Mouse (Mus musculus) hematopoietic multipotent progenitor cell, adult 10-12 weeks (in vitro differentiated cells): Measurements from ENCODE around the gene Ypel3. TPM values are rescaled to one million over a fixed set of nuclear protein-coding genes. Genes with fewer than 3 reads are reported as not detected.

Experiments used
- polyA plus RNA-seq: library from polyadenylated mRNA; stranded (reverse); fragments of >175 nt; gene quantifications from 2 replicates; pipeline ENCODE4 v1.2.3, GENCODE M21; 2012; ENCODE audit warnings: low replicate concordance

The Ypel3 gene
- 614 and 1,558 TPM in 2 replicates for polyA plus RNA-seq

GRCm38 (mm10) chr7:126776598-126777057 lies at the start of gene Ypel3:
Gene Ypel3 (plus strand): TSS chr7:126776955.

DNA sequence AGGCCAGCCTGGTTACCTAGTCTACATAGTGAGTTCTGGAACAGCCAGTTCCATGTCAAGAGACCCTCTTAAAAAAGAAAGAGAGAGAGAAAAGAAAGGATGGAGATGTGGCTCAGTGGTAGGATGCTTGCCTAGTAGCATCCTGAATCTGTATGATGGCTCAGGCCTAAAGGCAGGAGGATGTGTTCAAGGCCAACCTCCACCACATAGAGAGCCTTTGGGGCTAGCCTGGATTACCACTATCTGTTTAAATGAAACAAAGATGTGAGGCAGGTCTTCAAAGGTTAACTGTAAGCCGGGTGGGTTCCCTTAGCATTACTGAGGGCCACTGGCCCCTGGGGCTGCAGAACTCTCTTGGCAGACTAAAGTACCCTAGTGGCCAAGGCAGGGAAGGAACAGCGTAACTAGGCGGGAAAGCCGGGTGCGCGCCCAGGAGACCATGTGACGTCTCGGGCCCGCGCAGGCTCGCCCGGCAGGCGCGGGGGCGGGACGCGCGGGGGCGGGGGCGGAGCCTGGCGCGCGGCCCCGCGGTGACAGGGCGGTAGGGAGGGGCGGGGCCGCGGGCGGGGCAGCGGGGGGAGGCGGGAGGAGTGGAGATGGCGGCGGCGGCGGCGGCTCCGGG lies 17.6 kb upstream of the Ypel3 start, which contains the start of gene Mapk3:
TSS of gene Mapk3 (plus strand) at position 552 of the 622 bp plus-strand sequence.

DNA sequence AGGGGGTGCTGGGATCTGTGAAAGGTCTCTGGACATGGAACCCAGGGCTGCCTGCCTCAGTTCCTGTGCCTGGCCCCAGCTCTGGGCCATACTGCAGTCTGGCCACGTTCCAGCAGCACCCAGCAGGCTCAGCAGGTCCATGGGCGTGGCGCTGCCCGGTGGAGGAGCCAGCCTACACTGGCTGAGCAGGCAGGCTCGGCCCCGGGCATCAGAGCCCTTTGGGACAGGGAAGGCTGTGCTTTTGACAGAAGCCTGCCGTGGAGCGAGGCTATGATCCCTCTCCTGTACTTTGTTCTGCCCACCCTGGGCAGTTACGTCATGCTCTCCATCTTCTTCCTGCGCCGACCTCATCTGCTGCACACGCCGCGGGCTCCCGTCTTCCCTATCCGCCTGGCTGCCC lies 10.6 kb upstream of the Ypel3 start, which contains the start of gene Gdpd3:
TSS of gene Gdpd3 (plus strand) at position 134 of the 400 bp plus-strand sequence.

DNA sequence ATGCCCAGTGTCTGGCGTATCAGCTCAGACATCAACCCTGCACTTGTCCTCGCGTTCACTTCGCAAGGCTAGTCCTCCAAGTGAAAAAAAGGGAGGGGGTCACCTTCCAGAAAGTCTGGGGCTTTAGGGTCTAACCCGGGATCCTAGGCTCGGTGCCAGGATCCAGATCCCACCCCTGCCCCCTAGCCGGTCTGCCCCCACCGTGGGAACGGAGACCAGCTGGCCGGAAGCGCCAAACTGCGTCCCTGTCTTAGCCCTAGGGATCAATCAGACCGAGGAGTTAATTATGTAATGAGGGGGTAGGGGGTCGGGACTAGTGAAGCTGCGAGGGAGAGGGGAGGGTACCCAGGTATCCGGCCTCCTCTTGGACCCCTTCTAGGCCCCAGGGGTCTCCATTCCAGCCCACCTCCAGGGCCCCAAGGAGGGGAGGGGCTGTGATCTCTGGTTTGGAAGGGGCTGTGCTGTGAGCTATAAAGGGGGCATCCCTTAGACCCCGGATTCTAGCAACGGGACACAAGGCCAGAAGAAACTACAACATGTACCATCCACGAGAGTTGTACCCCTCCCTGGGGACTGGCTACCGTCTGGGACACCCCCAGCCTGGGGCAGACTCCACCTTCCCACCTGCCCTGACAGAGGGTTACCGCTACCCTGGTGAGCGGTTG lies 4.3 kb downstream of the Ypel3 start, which contains the start of gene Tbx6:
TSS of gene Tbx6 (plus strand) at position 513 of the 665 bp plus-strand sequence.

DNA sequence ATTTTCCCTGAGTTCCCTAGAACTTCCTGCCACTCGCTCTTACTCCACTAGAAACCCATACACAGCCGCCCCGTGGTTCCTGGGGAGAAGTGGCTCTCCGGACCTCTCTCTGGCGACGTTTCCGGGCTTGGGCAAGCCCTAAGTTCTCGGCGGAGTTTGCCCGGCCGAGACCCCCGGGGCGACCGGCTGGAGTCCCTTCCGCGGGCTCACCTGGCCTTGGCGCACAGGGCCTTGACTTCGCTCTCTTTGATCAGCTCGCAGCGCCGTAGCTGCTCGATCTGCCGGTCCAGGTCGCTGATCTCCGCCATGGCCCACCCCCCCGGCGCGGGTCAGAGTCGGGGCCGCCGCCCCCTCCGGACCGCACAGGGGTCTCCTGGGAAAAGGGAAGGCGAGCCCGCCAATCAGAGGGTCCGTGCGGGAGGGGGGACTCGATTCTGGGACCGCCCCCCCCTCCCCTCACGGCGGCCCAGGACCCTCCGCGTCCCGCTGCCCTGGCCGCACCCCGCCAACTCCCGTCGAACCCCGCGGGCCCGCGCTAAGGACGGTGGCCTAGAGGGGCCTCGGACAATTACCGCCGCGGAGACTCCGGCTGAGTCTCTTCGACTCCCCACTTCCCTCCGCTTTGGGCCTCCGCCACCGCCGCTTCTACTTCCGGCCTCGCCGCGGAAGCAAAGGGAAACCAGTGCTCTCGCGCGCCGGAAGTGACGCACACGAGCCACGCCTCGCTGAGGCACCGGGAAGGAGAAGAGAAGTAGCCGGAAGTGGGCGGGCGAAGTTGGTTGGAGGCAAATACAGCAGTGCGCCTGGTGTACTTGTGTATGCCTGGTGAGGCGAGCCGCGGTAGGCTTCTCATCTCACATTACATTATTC lies 15.3 kb downstream of the Ypel3 start, which contains the start of gene Ppp4c:
TSS of gene Ppp4c (minus strand) at position 646 of the 870 bp plus-strand sequence.

GRCm38 (mm10) chr7:126797411-126798126 lies 20.8 kb downstream of the Ypel3 start, which contains the start of gene Fam57b:
Gene Fam57b (plus strand): TSS chr7:126797668.

Other genes starting within 250 kb of the Ypel3 start
- gene Eif3c, start 210.5 kb upstream of the Ypel3 start, polyA plus RNA-seq = 43.4 and 50.0 TPM in 2 replicates
- gene Apobr, start 192.0 kb upstream of the Ypel3 start, polyA plus RNA-seq = 69.9 and 145 TPM in 2 replicates
- gene Cln3, start 191.1 kb upstream of the Ypel3 start, polyA plus RNA-seq = 26.8 and 44.7 TPM in 2 replicates
- 1.3 TPM in 2 replicates for gene Il27, start 182.0 kb upstream of the Ypel3 start, polyA plus RNA-seq
- gene Nupr1, start 146.1 kb upstream of the Ypel3 start, polyA plus RNA-seq = 4.9 and 6.8 TPM in 2 replicates
- gene Sgf29, start 127.6 kb upstream of the Ypel3 start, polyA plus RNA-seq = 27.1 and 73.0 TPM in 2 replicates
- 0.25 and 2.0 TPM in 2 replicates for gene Sult1a1, start 100.5 kb upstream of the Ypel3 start, polyA plus RNA-seq
- 85.0 and 156 TPM in 2 replicates for gene Bola2, start 81.6 kb upstream of the Ypel3 start, polyA plus RNA-seq
- 3.1 and 7.3 TPM in 2 replicates for gene Slx1b, start 81.2 kb upstream of the Ypel3 start, polyA plus RNA-seq
- 2,019 and 2,208 TPM in 2 replicates for gene Coro1a, start 69.2 kb upstream of the Ypel3 start, polyA plus RNA-seq
- 116 and 131 TPM in 2 replicates for gene Mapk3, start 17.4 kb upstream of the Ypel3 start, polyA plus RNA-seq
- gene Gdpd3, start 10.6 kb upstream of the Ypel3 start, polyA plus RNA-seq = 2.9 and 4.6 TPM in 2 replicates
- gene Tbx6, start 4.5 kb downstream of the Ypel3 start, polyA plus RNA-seq = 20.6 and 32.8 TPM in 2 replicates
- 144 and 186 TPM in 2 replicates for gene Ppp4c, start 15.5 kb downstream of the Ypel3 start, polyA plus RNA-seq
- 0.18 TPM in 1 of 2 replicates, not detected in the other for gene Fam57b, start 20.7 kb downstream of the Ypel3 start, polyA plus RNA-seq
- not detected in 2 replicates for gene 4930451I11Rik, start 54.7 kb downstream of the Ypel3 start, polyA plus RNA-seq
- gene Doc2a, start 70.5 kb downstream of the Ypel3 start, polyA plus RNA-seq = not detected in 2 replicates
- 46.3 and 48.6 TPM in 2 replicates for gene Hirip3, start 85.0 kb downstream of the Ypel3 start, polyA plus RNA-seq
- 411 and 521 TPM in 2 replicates for gene Ino80e, start 85.4 kb downstream of the Ypel3 start, polyA plus RNA-seq
- 190 and 438 TPM in 2 replicates for gene Taok2, start 107.7 kb downstream of the Ypel3 start, polyA plus RNA-seq
- 94.2 and 130 TPM in 2 replicates for gene Tmem219, start 146.0 kb downstream of the Ypel3 start, polyA plus RNA-seq
- gene Kctd13, start 151.9 kb downstream of the Ypel3 start, polyA plus RNA-seq = 30.5 and 84.4 TPM in 2 replicates
- gene Asphd1, start 172.6 kb downstream of the Ypel3 start, polyA plus RNA-seq = not detected in 2 replicates
- gene Sez6l2, start 173.6 kb downstream of the Ypel3 start, polyA plus RNA-seq = 2.3 and 3.7 TPM in 2 replicates
- 122 and 191 TPM in 2 replicates for gene Cdipt, start 199.0 kb downstream of the Ypel3 start, polyA plus RNA-seq
- gene Cdiptos, start 199.1 kb downstream of the Ypel3 start, polyA plus RNA-seq = 0.29 and 0.57 TPM in 2 replicates
- 41.4 and 44.2 TPM in 2 replicates for gene Mvp, start 237.7 kb downstream of the Ypel3 start, polyA plus RNA-seq
- gene Pagr1b, start 239.5 kb downstream of the Ypel3 start, polyA plus RNA-seq = 2.3 and 8.3 TPM in 2 replicates
- gene Pagr1a, start 240.4 kb downstream of the Ypel3 start, polyA plus RNA-seq = 4.2 and 54.7 TPM in 2 replicates
- 120 and 325 TPM in 2 replicates for gene Gm42742, start 244.1 kb downstream of the Ypel3 start, polyA plus RNA-seq
- gene Prrt2, start 244.3 kb downstream of the Ypel3 start, polyA plus RNA-seq = 1.7 and 5.9 TPM in 2 replicates